Mouse (Mus musculus) thymus, postnatal 4 days (tissue): ENCODE measurements around the gene Camkv.

Source experiments
- DNase-seq: peaks from one replicate; pipeline ENCODE4 v3.0.0; 2021

Camkv gene

GRCm38 (mm10) chr9:107994464-107994863, 59.0 kb downstream of the Camkv start:
- no peak for DNase-seq

- no peak for DNase-seq
These were observed 60.0 kb downstream of the Camkv start for GRCm38 (mm10) chr9:107995513-107995912.

DNA sequence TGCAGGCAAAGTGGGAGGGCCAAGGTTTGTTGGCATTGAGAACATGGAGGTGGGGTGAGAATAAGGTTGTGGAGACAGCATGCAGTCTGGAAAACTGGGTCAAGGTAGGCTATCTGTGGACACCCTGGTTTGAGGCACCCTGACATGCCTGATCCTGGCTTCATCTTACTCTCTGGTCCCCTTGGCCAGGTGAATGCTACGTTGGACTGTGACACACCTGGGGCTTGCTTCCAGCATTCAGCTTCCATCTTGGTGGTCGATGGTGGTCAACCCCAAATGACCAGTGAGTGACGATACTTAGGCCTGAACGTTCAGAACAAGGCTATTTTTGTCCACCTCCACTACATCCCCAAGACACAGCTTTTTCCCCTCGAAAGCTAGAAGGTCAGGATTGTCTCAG, 60.6 kb downstream of the Camkv start, which contains the start of gene Gm20662:
TSS of gene Gm20662 (plus strand) at position 301 of the 400 bp plus-strand sequence.
- no peak for DNase-seq
